ENCODE assay signal across 8 mouse cellular contexts in the genomic region with DNA sequence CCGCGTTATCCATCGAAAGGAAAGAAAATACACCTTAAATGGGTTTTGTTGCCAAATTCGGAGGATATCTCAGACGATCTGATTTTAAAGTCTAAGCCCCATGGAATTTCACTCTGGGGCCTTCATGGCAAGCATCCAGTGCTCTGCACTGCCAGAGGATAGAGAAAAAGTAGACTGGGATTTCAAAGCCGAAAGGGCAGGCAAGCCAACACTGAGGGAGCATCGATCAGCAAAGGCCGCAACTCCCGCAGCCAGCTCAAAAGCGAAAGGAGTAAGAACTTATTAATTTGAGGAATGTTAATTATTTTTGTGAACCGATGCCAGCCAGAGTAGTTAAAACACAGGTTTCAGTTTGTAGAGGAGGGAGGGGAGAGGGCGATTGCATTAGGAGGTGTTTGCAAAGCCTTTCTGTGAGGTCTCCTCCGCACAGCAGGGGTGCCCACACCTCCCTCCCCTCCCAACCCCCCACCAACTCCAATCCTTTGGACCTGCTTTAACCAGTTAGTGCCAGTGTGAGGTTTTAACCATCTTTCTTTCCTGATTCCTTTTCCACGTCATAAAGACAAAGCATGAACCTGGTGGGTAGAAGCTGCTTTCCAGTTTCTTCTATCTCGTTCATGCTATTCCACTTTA. TPM values are rescaled to one million over a fixed set of nuclear protein-coding genes. Genes with fewer than 3 reads are reported as not detected.
A peak's percentile ranks its signal among the peaks of the same experiment; 100 is the strongest.
DNase-seq lines count a peak whose midpoint lies in the region; ATAC-seq and TF ChIP-seq lines count a peak whose summit lies in the region.

No protein-coding gene starts in this region.

- no peak overlapping the region for H3K27ac ChIP-seq in liver, embryonic 12.5 days
- no peak overlapping the region for H3K27ac ChIP-seq in liver, embryonic 11.5 days (ENCODE audit: low read depth, low read length)
- H3K27ac ChIP-seq in embryonic fibroblast, embryonic 13.5 days (ENCODE audit: insufficient read depth, low read length), result 0 out of 2 replicates have a peak overlapping the region, but pooled peaks have one; percentile 8
- H3K27ac ChIP-seq in midbrain, embryonic 15.5 days, result no peak overlapping the region
- no peak overlapping the region for H3K27ac ChIP-seq in left cerebral cortex, adult 2 months

- ATAC-seq in liver, embryonic 12.5 days, result no peak
- no peak for ATAC-seq in liver, embryonic 11.5 days (replicated peaks; ENCODE audit: low FRiP score)
- no peak for ATAC-seq in midbrain, embryonic 15.5 days (replicated peaks)

- no peak for TF ChIP-seq CTCF in embryonic fibroblast, embryonic 13.5 days (IDR thresholded peaks at IDR 0.05; ENCODE audit: borderline replicate concordance, insufficient read depth, low read length)
- no peak for TF ChIP-seq CTCF in left cerebral cortex, adult 2 months (IDR thresholded peaks at IDR 0.05)

- H3K4me2 ChIP-seq in liver, embryonic 12.5 days, result peak overlapping the region; percentile 20
- H3K4me2 ChIP-seq in liver, embryonic 11.5 days, result no peak overlapping the region
- 0 out of 2 replicates have a peak overlapping the region, but pooled peaks have one; percentile 5 for H3K4me2 ChIP-seq in midbrain, embryonic 15.5 days

- no peak for TF ChIP-seq POLR2A in embryonic fibroblast, embryonic 13.5 days (IDR thresholded peaks at IDR 0.05; ENCODE audit: low read depth, low read length)

- WGBS in liver, embryonic 12.5 days (ENCODE audit: insufficient replicate concordance), result 40% methylated on average over 15 of the region's 15 CpGs
- 34% methylated on average over 15 of the region's 15 CpGs for WGBS in liver, embryonic 11.5 days
- 41% methylated on average over 15 of the region's 15 CpGs for WGBS in midbrain, embryonic 15.5 days

- no peaks in the 10 kb centered on the region for H3K9me3 ChIP-seq in liver, embryonic 12.5 days (replicated peaks)
- H3K9me3 ChIP-seq in liver, embryonic 11.5 days (ENCODE audit: control insufficient read depth, low read length), result no peaks in the 10 kb centered on the region
- H3K9me3 ChIP-seq in midbrain, embryonic 15.5 days, result no peaks in the 10 kb centered on the region

- no peak for DNase-seq in liver, embryonic 11.5 days (ENCODE audit: low spot score)
- peak; percentile 48 for DNase-seq in kidney, adult 9 months
- DNase-seq in retina, postnatal 1 day, result no peak
- no peak for DNase-seq in right cerebral cortex, postnatal 4 days
- DNase-seq in left cerebral cortex, adult 2 months (ENCODE audit: extremely low spot score in 1 of 2, low spot score in 2 of 2), result no peak

- H3K4me1 ChIP-seq in liver, embryonic 12.5 days, result no peaks in the 10 kb centered on the region
- no peaks in the 10 kb centered on the region for H3K4me1 ChIP-seq in liver, embryonic 11.5 days (replicated peaks; ENCODE audit: control insufficient read depth, insufficient read depth, low read length)
- peaks cover 4% of the 10 kb centered on the region; the same call in 1 of the 2 replicates for H3K4me1 ChIP-seq in embryonic fibroblast, embryonic 13.5 days (ENCODE audit: control insufficient read depth, insufficient read depth, low read length)
- peaks cover 7% of the 10 kb centered on the region for H3K4me1 ChIP-seq in midbrain, embryonic 15.5 days

- intact Hi-C loops in left cerebral cortex, adult 2 months (cut with DNase I), result no loop called here

- H3K9ac ChIP-seq in liver, embryonic 12.5 days, result no peak overlapping the region
- H3K9ac ChIP-seq in liver, embryonic 11.5 days (ENCODE audit: low read depth, low read length), result no peak overlapping the region
- H3K9ac ChIP-seq in midbrain, embryonic 15.5 days, result no peak overlapping the region

- no peaks in the 10 kb centered on the region for H3K36me3 ChIP-seq in liver, embryonic 12.5 days
- H3K36me3 ChIP-seq in liver, embryonic 11.5 days (ENCODE audit: control insufficient read depth, insufficient read depth, low read length), result no peaks in the 10 kb centered on the region
- no peaks in the 10 kb centered on the region for H3K36me3 ChIP-seq in midbrain, embryonic 15.5 days (replicated peaks)

- no peaks in the 10 kb centered on the region for H3K27me3 ChIP-seq in liver, embryonic 12.5 days (replicated peaks)
- no peaks in the 10 kb centered on the region for H3K27me3 ChIP-seq in liver, embryonic 11.5 days (replicated peaks; ENCODE audit: control insufficient read depth, insufficient read depth, low read length)
- no peaks in the 10 kb centered on the region for H3K27me3 ChIP-seq in midbrain, embryonic 15.5 days (replicated peaks)

- H3K4me3 ChIP-seq in liver, embryonic 12.5 days, result no peak overlapping the region
- H3K4me3 ChIP-seq in liver, embryonic 11.5 days (ENCODE audit: low read depth, low read length), result no peak overlapping the region
- no peak overlapping the region for H3K4me3 ChIP-seq in embryonic fibroblast, embryonic 13.5 days (ENCODE audit: insufficient read depth, low read length)
- H3K4me3 ChIP-seq in midbrain, embryonic 15.5 days, result no peak overlapping the region
- no peak overlapping the region for H3K4me3 ChIP-seq in left cerebral cortex, adult 2 months

RNA-seq across cellular contexts. Expression of gene Lrig3, which starts 17.0 kb away (rescaled TPM):
- 1.8 and 1.9 TPM in 2 replicates for polyA plus RNA-seq in liver, embryonic 12.5 days (2016; fragmentation: Nextera tagmentation; extraction: Ambion mirVana)
- polyA plus RNA-seq in liver, embryonic 11.5 days (2014; fragmentation: Nextera tagmentation; extraction: Ambion mirVana), result 3.6 and 4.0 TPM in 2 replicates
- 25.8 and 47.7 TPM in 2 replicates for polyA plus RNA-seq in embryonic fibroblast, embryonic 13.5 days (2011; ENCODE audit: insufficient read length, low read depth, missing spikeins)
- 4.0 and 4.1 TPM in 2 replicates for polyA plus RNA-seq in midbrain, embryonic 15.5 days (2015; fragmentation: Nextera tagmentation; extraction: Ambion mirVana)
- total RNA-seq in left cerebral cortex, adult 2 months (2021), result 1 to 10 TPM; 2.5 to 3.0 TPM
